Mouse (Mus musculus) embryonic fibroblast, embryonic 13.5 days (primary cell): ENCODE data around the gene Klhl26.

Source experiments
- CTCF ChIP-seq: IDR thresholded peaks from 2 replicates; pipeline ENCODE4 v1.5.1; 2011; ENCODE audit warnings: mild to moderate bottlenecking, control low read depth, low read length, moderate library complexity, borderline replicate concordance; ENCODE audit not compliant: insufficient read depth
- POLR2A ChIP-seq: IDR thresholded peaks from 2 replicates; pipeline ENCODE4 v1.6.1; 2011; ENCODE audit warnings: low read depth, mild to moderate bottlenecking, control low read depth, low read length, moderate library complexity

GRCm38 (mm10) chr8:70522592-70523403 lies 46.0 kb upstream of the Klhl26 start:
- 0 out of 2 replicates have a peak, but pooled peaks have one; percentile 19 for TF ChIP-seq CTCF
- TF ChIP-seq POLR2A: peak; percentile 54
